Mouse (Mus musculus) myocyte (in vitro differentiated cells): Measurements from ENCODE around the gene Apba1.

Experiments
- CEBPB ChIP-seq: IDR thresholded peaks from 2 replicates; pipeline ENCODE4 v1.6.1; 2011; ENCODE audit warnings: mild to moderate bottlenecking, moderate library complexity; ENCODE audit not compliant: poor library complexity, insufficient read depth, severe bottlenecking
- E2F4 ChIP-seq: IDR thresholded peaks from one replicate; pipeline ENCODE4 v1.6.1; 2011; ENCODE audit warnings: mild to moderate bottlenecking, control low read depth, moderate library complexity; ENCODE audit not compliant: insufficient read depth
- MAX ChIP-seq: IDR thresholded peaks from one replicate; pipeline ENCODE4 v1.6.1; 2011; ENCODE audit warnings: low read depth, mild to moderate bottlenecking, control low read depth
- POLR2A ChIP-seq: IDR thresholded peaks from one replicate; pipeline ENCODE4 v1.6.1; 2011; ENCODE audit warnings: low read depth, mild to moderate bottlenecking, control low read depth, moderate library complexity; ENCODE audit not compliant: insufficient read length
- POLR2AphosphoS2 ChIP-seq: IDR thresholded peaks from one replicate; pipeline ENCODE4 v1.6.1; 2011; ENCODE audit warnings: low read depth, control low read depth; ENCODE audit not compliant: insufficient read length
- USF1 ChIP-seq: IDR thresholded peaks from one replicate; pipeline ENCODE4 v1.6.1; 2011; ENCODE audit warnings: low read depth, mild to moderate bottlenecking, control low read depth, moderate library complexity

GRCm38 (mm10) chr19:23946751-23947150 lies 188.1 kb downstream of the Apba1 start:
- TF ChIP-seq USF1, result no peak
- no peak for TF ChIP-seq POLR2A
- TF ChIP-seq MAX, result no peak
- no peak for TF ChIP-seq CEBPB
- TF ChIP-seq E2F4, result no peak
- TF ChIP-seq POLR2AphosphoS2, result no peak
